Mouse (Mus musculus): ENCODE results near the gene Ggct.

GRCm38 (mm10) chr6:54970506-54970905 is 22.2 kb downstream of the Ggct start:
- TF ChIP-seq POLR2A (IDR thresholded peaks at IDR 0.05; ENCODE audit: borderline replicate concordance, insufficient read depth, low read length), result no peak
- no peak for TF ChIP-seq CTCF (IDR thresholded peaks at IDR 0.05; ENCODE audit: borderline replicate concordance, insufficient read depth, low read depth, low read length)
